Mouse (Mus musculus): ENCODE data around the gene Fastkd1.

GRCm38 (mm10) chr2:69649716-69650115 lies 63.6 kb downstream of the Fastkd1 start:
- TF ChIP-seq CTCF (IDR thresholded peaks at IDR 0.05; ENCODE audit: low read depth, low read length): no peak
- TF ChIP-seq POLR2A (IDR thresholded peaks at IDR 0.05; ENCODE audit: insufficient read depth, low read length): no peak
- TF ChIP-seq EP300 (IDR thresholded peaks at IDR 0.05; ENCODE audit: insufficient read depth, low read depth, low read length): no peak
